Mouse (Mus musculus) liver, embryonic 14.5 days (tissue): ENCODE results near the gene Strip2. TPM values are rescaled to one million over a fixed set of nuclear protein-coding genes. Genes with fewer than 3 reads are reported as not detected.

Source experiments
- ATAC-seq: fragments of 200-750 bp; cut with Nextera tagmentation; 2 replicates; pipeline ENCODE4 v1.8.0; 2017; ENCODE audit warnings: moderate number of reproducible peaks, mild to moderate bottlenecking, moderate library complexity; ENCODE audit not compliant: insufficient read depth
- DNase-seq, 3 experiments: peaks; one replicate each; pipeline ENCODE4 v3.0.0-alpha.2; 2012 to 2013; ENCODE audit warnings: low read depth in 3 of 3, low spot score in 3 of 3
- H3K27ac ChIP-seq: fragments of 300-500 bp; sonication (generic); 2 replicates; pipeline ENCODE4 v1.5.1; 2014; ENCODE audit warnings: moderate library complexity, mild to moderate bottlenecking, control low read depth, inconsistent platforms
- H3K27me3 ChIP-seq: fragments of 300-500 bp; sonication (generic); 2 replicates; pipeline ENCODE4 v1.6.1; 2014; ENCODE audit warnings: mild to moderate bottlenecking, low read length, moderate library complexity; ENCODE audit not compliant: control insufficient read depth, insufficient read depth
- H3K36me3 ChIP-seq: fragments of 300-500 bp; sonication (generic); replicated peaks from 2 replicates; pipeline ENCODE4 v1.6.1; 2014; ENCODE audit warnings: low read depth; ENCODE audit not compliant: control insufficient read depth, insufficient read depth
- H3K4me1 ChIP-seq, 2 experiments: fragments of 200-500 bp in 1 of 2; fragments of 300-500 bp in 1 of 2; sonication (generic) in 1 of 2; replicated peaks; 2 replicates each; pipeline ENCODE4 v1.6.1; 2012 to 2014; ENCODE audit warnings: antibody characterized with exemption in 1 of 2, inconsistent platforms in 1 of 2, low read length in 1 of 2; ENCODE audit not compliant: control insufficient read depth in 2 of 2, insufficient read depth in 2 of 2
- H3K4me2 ChIP-seq: fragments of 300-500 bp; sonication (generic); 2 replicates; pipeline ENCODE4 v1.6.1; 2014; ENCODE audit warnings: low read depth, mild to moderate bottlenecking, control low read depth, moderate library complexity
- H3K4me3 ChIP-seq, 2 experiments: fragments of 200-500 bp in 1 of 2; fragments of 300-500 bp in 1 of 2; sonication (generic) in 1 of 2; 2 replicates each; pipeline ENCODE4 v1.5.1; 2012 to 2014; ENCODE audit warnings: low read depth in 2 of 2, low read length in 2 of 2, mild to moderate bottlenecking in 2 of 2, control low read depth in 1 of 2, inconsistent platforms in 1 of 2, moderate library complexity in 1 of 2; ENCODE audit not compliant: insufficient read depth in 1 of 2
- H3K9ac ChIP-seq: fragments of 300-500 bp; sonication (generic); replicated peaks from 2 replicates; pipeline ENCODE4 v1.6.1; 2014; ENCODE audit warnings: mild to moderate bottlenecking, control low read depth, moderate library complexity
- H3K9me3 ChIP-seq: fragments of 300-500 bp; sonication (generic); 2 replicates; pipeline ENCODE4 v1.6.1; 2016; ENCODE audit warnings: low read length, mixed read lengths; ENCODE audit not compliant: control insufficient read depth
- CTCF ChIP-seq: IDR thresholded peaks from 2 replicates; pipeline ENCODE4 v1.5.1; 2016; ENCODE audit warnings: antibody characterized with exemption, low read depth, control low read depth
- EP300 ChIP-seq: IDR thresholded peaks from 2 replicates; pipeline ENCODE4 v1.6.1; 2016; ENCODE audit warnings: antibody characterized with exemption, low read depth
- WGBS: fragments of 180-500 bp; shearing (Covaris S2); extraction: QIAGEN DNeasy Blood & Tissue Kit; methylation state at CpG from one replicate; pipeline ENCODE4 v1.1.7; 2014; ENCODE audit not compliant: insufficient replicate concordance; 5-methylcytosine and 5-hydroxymethylcytosine counted together
- microRNA-seq: library from miRNA; unstranded; fragments of <30 nt; microRNA quantifications from one replicate; pipeline ENCODE4, GENCODE M21; 2016
- polyA plus RNA-seq, 2 experiments: library from polyadenylated mRNA; depleted of rRNA in 1 of 2; stranded (reverse) in 1 of 2; unstranded in 1 of 2; fragments of >200 nt; fragmentation: Nextera tagmentation in 1 of 2; extraction: Ambion mirVana in 1 of 2; gene quantifications; 2 replicates each; pipeline versions ENCODE4 v1.2.1 to v1.2.3; 2012 to 2014

Strip2 gene
- polyA plus RNA-seq, 2 experiments: 0.41 to 0.42 TPM

- H3K9ac ChIP-seq: no peak overlapping the region
- 64% methylated on average over 1 of the region's 1 CpGs for WGBS
- H3K4me2 ChIP-seq: no peak overlapping the region
- ATAC-seq (no peak), DNase-seq (no peak)
- H3K27ac ChIP-seq: no peak overlapping the region
- no peaks in the 10 kb centered on the region for H3K9me3 ChIP-seq
- H3K27me3 ChIP-seq: no peaks in the 10 kb centered on the region
- no peaks in the 10 kb centered on the region for H3K36me3 ChIP-seq
- TF ChIP-seq CTCF: no peak
- TF ChIP-seq EP300: no peak
- H3K4me1 ChIP-seq: no peaks in the 10 kb centered on the region; a peak in 1 of 4 replicates
- no peak overlapping the region for H3K4me3 ChIP-seq
Observed at GRCm38 (mm10) chr6:30005851-30006250, 89.0 kb downstream of the Strip2 start.

- ATAC-seq (no peak), DNase-seq (no peak)
- TF ChIP-seq CTCF: no peak
- no peak for TF ChIP-seq EP300
- H3K4me1 ChIP-seq: no peaks in the 10 kb centered on the region; a peak in 1 of 4 replicates
- H3K36me3 ChIP-seq: no peaks in the 10 kb centered on the region
- no peak overlapping the region for H3K27ac ChIP-seq
- no peak overlapping the region for H3K9ac ChIP-seq
- H3K9me3 ChIP-seq: no peaks in the 10 kb centered on the region
- no peak overlapping the region for H3K4me3 ChIP-seq
- 67% methylated on average over 7 of the region's 7 CpGs for WGBS
- H3K27me3 ChIP-seq: no peaks in the 10 kb centered on the region
- no peak overlapping the region for H3K4me2 ChIP-seq
Observed at GRCm38 (mm10) chr6:30009204-30009603, 92.4 kb downstream of the Strip2 start.

Small RNA genes within 50 kb of the gene (microRNA-seq; reads per million reads assigned to microRNA genes)
- not detected for gene Gm23049

Other genes starting within 250 kb of the Strip2 start
- gene Tspan33, start 222.8 kb upstream of the Strip2 start, polyA plus RNA-seq (2012; rRNA removed): 97.2 and 108 TPM in 2 replicates
- 76.1 and 96.6 TPM in 2 replicates for gene Tspan33, start 222.8 kb upstream of the Strip2 start, polyA plus RNA-seq (2014; fragmentation: Nextera tagmentation; extraction: Ambion mirVana)
- gene Smo, start 181.5 kb upstream of the Strip2 start, polyA plus RNA-seq (2012; rRNA removed): 5.0 and 5.5 TPM in 2 replicates
- 2.2 and 2.6 TPM in 2 replicates for gene Smo, start 181.5 kb upstream of the Strip2 start, polyA plus RNA-seq (2014; fragmentation: Nextera tagmentation; extraction: Ambion mirVana)
- gene Ahcyl2, start 149.0 kb upstream of the Strip2 start, polyA plus RNA-seq (2012; rRNA removed): 3.5 and 4.2 TPM in 2 replicates
- gene Ahcyl2, start 149.0 kb upstream of the Strip2 start, polyA plus RNA-seq (2014; fragmentation: Nextera tagmentation; extraction: Ambion mirVana): 3.2 and 3.9 TPM in 2 replicates
- gene Nrf1, start 131.0 kb downstream of the Strip2 start, polyA plus RNA-seq (2012; rRNA removed): 31.2 and 34.6 TPM in 2 replicates
- 33.1 and 38.7 TPM in 2 replicates for gene Nrf1, start 131.0 kb downstream of the Strip2 start, polyA plus RNA-seq (2014; fragmentation: Nextera tagmentation; extraction: Ambion mirVana)